Mouse (Mus musculus): ENCODE results near the gene Arl6ip5. TPM values are rescaled to one million over a fixed set of nuclear protein-coding genes. Genes with fewer than 3 reads are reported as not detected.

Arl6ip5 gene
- polyA plus RNA-seq (2015; fragmentation: Nextera tagmentation; extraction: Ambion mirVana): 120 and 122 TPM in 2 replicates

DNA sequence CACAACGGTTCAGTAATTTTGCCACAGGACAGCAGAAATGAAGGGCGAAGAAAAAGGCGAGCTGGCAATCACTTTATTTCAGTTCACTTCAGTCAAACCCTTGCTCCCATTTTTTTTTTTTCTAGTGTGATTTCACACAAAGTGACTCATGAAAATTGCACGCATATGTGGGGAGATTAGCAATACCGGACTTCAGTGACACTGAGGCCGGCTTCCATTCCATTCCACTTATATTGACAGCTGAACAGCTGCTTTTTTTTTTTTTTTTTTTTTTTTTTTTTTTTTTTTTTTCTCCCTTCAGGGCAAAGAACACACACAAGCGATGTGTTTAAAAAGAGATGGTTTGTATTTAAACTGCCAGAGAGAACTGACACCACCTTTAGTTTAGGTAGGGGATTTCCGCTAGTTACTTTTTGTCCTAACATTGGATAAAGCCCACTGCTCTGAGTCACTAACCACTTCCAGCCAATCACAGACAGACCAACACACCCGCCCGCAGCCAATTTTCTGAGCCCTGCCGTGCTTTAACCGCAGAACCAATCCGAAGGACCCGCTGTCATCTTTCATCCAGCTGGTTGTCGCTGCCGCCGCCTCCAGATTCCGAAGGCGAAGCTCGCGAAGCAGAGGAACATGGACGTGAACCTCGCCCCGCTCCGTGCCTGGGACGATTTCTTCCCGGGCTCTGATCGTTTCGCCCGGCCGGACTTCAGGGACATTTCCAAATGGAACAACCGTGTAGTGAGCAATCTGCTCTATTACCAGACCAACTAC lies at the start of gene Arl6ip5:
TSS of gene Arl6ip5 (plus strand) at position 499 of the 771 bp plus-strand sequence.
- Histone ChIP-seq H3K36me3 (peaks cover 10% of the 10 kb centered on the region), H3K9ac (peak within 1 kb of the TSS; percentile 89), H3K4me2 (peak within 1 kb of the TSS; percentile 73), H3K4me3 (peak within 1 kb of the TSS; percentile 75), H3K4me1 (replicated peaks) (peaks cover 31% of the 10 kb centered on the region), H3K27ac (peak within 1 kb of the TSS; percentile 82), H3K27me3 (no peaks in the 10 kb centered on the region), H3K9me3 (no peaks in the 10 kb centered on the region)
- WGBS: 11% methylated on average over 32 of the region's 32 CpGs
- ATAC-seq (ENCODE audit: low FRiP score): peak; percentile 75

DNA sequence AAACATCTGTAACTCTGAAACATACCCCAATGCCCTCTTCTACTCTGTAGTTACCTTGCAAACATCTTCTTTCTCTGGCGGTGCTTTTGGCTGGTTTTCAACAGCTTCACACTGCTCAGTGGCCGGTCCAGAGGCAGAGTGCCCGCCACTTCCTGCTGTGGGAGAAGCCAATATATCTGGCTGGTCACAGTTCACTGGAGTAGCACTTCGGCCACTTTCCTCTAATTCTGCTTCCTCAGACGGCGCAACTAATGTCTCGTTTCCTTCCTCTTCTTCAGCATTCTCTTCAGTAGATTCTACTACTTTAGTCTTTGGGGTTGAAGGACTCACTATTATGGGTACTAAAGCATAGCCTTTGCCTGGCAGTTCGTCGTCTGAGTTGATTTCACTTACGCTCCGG lies 34.8 kb upstream of the Arl6ip5 start:
- H3K36me3 ChIP-seq: peaks cover 33% of the 10 kb centered on the region
- 80% methylated on average over 11 of the region's 11 CpGs for WGBS
- no peaks in the 10 kb centered on the region for H3K27me3 ChIP-seq
- no peak overlapping the region for H3K9ac ChIP-seq
- no peaks in the 10 kb centered on the region for H3K9me3 ChIP-seq
- ATAC-seq (ENCODE audit: low FRiP score): no peak
- H3K27ac ChIP-seq: no peak overlapping the region
- peaks cover 24% of the 10 kb centered on the region for H3K4me1 ChIP-seq (replicated peaks)
- no peak overlapping the region for H3K4me3 ChIP-seq
- no peak overlapping the region for H3K4me2 ChIP-seq

DNA sequence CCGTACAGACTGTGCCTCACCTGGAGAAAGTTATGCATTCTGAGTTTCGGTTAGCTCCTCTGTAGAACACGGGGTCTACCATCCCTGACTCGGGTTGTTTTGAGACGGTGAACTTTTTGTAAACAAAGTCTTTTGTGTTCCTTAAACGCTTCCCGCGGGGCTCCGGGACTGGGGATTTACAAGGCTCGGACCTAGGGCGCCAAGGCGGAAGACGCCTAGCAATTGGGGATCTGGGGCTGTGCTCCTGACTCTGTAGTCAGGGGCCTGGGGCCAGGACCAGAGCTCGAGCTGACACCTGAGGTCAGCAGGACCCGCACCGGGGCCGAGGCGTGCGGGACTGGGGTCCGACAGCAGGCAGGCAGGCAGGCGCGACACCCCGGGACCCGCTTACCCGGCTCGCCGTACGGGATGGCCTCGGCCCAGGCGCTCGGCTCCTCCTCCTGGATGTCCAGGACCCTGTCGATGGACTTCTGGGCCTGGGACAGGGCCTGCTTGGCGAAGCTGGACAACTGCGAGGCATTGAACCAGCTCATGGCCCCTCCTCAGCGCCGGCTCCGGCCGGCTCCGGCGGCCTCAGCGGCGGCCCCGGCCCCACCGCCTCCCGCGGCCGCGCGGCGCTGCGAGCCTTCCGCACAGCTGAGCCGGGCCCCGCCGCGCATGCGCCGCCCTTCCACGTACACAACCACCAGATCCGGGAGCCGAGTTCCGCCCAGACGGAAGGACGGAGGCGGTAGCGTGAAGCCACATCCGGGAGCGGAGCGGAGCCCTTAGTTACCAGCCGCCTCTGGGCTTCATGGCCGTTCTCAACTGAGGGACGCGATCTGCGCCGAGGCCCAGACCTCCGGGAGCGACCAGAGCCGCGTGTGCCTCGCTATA lies 31.8 kb upstream of the Arl6ip5 start, which contains the start of gene Tmf1:
TSS of gene Tmf1 (minus strand) at position 632 of the 876 bp plus-strand sequence.
- H3K4me3 ChIP-seq: peak within 1 kb of the TSS; percentile 93
- H3K9me3 ChIP-seq: no peaks in the 10 kb centered on the region
- peaks cover 22% of the 10 kb centered on the region for H3K36me3 ChIP-seq
- under 1% methylated on average over 72 of the region's 80 CpGs for whole genome bisulfite sequencing
- peak within 1 kb of the TSS; percentile 94 for H3K9ac ChIP-seq
- peaks cover 24% of the 10 kb centered on the region for H3K4me1 ChIP-seq (replicated peaks)
- no peaks in the 10 kb centered on the region for H3K27me3 ChIP-seq
- peak within 1 kb of the TSS; percentile 91 for H3K27ac ChIP-seq
- peak; percentile 98 for ATAC-seq (ENCODE audit: low FRiP score)
- peak within 1 kb of the TSS; percentile 60 for H3K4me2 ChIP-seq

DNA sequence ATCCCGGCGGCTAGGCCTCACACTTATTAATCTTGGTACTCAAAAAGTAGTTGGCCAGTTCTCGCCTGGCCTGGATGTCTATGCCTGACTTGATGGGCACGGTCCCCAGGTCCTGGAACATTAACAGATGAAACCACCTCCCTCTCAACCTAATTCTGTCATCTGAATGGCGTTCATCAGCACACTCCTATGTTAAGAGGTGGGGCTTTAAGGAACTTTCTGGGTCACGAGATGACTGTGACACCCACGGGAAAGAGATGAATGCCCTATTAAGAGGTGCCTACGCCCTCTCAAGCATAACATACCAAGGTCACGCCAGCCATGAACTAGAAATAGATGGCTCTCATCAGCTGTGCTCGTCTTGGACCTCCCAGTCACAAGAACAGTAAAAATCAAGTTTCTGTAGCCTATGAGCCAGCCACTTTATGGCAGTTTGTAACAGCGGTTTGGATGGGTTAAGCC lies 31.1 kb upstream of the Arl6ip5 start:
- H3K4me1 ChIP-seq (replicated peaks): peaks cover 24% of the 10 kb centered on the region
- H3K9me3 ChIP-seq: no peaks in the 10 kb centered on the region
- ATAC-seq (ENCODE audit: low FRiP score): peak; percentile 72
- H3K27me3 ChIP-seq: no peaks in the 10 kb centered on the region
- WGBS: 9% methylated on average over 11 of the region's 11 CpGs
- peak overlapping the region; percentile 91 for H3K27ac ChIP-seq
- peak overlapping the region; percentile 93 for H3K4me3 ChIP-seq
- peak overlapping the region; percentile 94 for H3K9ac ChIP-seq
- H3K4me2 ChIP-seq: peak overlapping the region; percentile 60
- peaks cover 25% of the 10 kb centered on the region for H3K36me3 ChIP-seq

DNA sequence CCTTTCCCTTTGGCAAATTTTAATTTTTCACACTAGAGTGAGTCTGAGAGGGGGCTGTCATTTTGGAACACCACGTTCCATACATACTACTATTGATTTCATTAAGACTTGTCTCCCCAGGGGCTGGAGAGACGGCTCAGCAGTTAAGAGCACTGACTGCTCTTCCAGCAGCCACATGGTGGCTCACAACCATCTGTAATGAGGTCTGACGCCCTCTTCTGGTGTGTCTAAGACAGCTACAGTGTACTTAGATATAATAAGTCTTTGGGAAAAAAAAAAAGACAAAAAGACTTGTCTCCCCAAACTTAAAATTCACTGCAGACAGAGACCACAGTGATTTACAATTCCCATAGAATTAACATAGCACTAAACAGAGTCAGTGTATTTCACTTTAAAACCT lies 10.1 kb upstream of the Arl6ip5 start:
- Histone ChIP-seq H3K27me3 (no peaks in the 10 kb centered on the region), H3K27ac (no peak overlapping the region), H3K4me1 (replicated peaks) (peaks cover 16% of the 10 kb centered on the region), H3K4me3 (no peak overlapping the region), H3K9ac (no peak overlapping the region), H3K9me3 (no peaks in the 10 kb centered on the region), H3K4me2 (no peak overlapping the region), H3K36me3 (peaks cover 29% of the 10 kb centered on the region)
- ATAC-seq (ENCODE audit: low FRiP score): no peak
- 53% methylated on average over 3 of the region's 3 CpGs for WGBS

DNA sequence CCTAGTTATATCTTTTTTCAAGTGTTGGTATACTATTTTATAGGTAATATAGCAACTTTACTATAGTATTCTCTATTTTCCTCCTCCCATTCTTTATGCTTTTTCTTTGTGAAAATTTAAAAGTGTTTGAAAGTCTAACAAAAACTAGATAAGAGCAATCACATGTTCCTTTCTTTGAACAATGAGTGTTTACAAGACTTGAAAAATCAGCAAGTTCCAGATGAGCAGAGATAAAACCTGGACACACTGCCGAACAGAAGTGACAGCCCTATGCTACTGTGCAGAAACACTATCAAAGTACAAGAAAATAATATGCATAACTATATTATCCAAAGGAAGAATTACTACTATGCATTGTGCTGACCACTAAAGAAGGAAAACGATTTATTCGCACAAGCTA lies 8.0 kb upstream of the Arl6ip5 start:
- peaks cover 9% of the 10 kb centered on the region for H3K36me3 ChIP-seq
- no peaks in the 10 kb centered on the region for H3K9me3 ChIP-seq
- peaks cover 16% of the 10 kb centered on the region for H3K4me1 ChIP-seq (replicated peaks)
- no peak overlapping the region for H3K4me3 ChIP-seq
- no peak for ATAC-seq (ENCODE audit: low FRiP score)
- H3K4me2 ChIP-seq: no peak overlapping the region
- WGBS: 87% methylated on average over 3 of the region's 3 CpGs
- H3K9ac ChIP-seq: no peak overlapping the region
- no peak overlapping the region for H3K27ac ChIP-seq
- H3K27me3 ChIP-seq: no peaks in the 10 kb centered on the region

DNA sequence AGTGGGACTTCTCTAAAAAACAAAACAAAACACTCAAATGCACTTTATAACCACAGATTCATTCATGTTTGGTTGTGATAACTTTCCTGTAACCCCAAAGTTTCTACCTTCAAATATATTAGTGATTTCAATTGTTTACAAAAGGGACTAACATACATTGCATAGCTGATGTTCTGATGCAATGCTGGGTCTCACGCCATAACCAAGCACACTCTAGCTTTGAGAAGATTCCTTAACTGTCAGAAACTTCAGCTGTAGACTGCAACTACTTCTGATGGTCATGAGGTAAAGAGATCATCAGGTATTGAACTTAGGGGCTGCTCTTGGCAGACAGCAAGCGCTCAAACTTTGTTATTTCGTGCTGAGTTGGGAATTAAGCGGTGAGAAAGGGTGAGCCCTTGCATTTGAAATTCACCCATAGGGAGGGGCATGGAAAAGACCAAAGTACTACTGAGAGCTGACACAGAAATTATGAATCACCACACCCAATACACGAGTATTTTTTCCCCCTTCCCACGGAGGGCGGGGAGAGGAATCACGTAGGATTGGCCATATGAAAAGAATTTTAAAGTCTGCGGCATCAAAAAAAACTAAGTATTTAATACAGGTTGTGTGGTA lies 6.1 kb upstream of the Arl6ip5 start:
- peak overlapping the region; percentile 60 for H3K4me2 ChIP-seq
- no peaks in the 10 kb centered on the region for H3K27me3 ChIP-seq
- H3K27ac ChIP-seq: no peak overlapping the region
- no peaks in the 10 kb centered on the region for H3K36me3 ChIP-seq
- WGBS: 17% methylated on average over 9 of the region's 9 CpGs
- no peaks in the 10 kb centered on the region for H3K9me3 ChIP-seq
- peak overlapping the region; percentile 92 for H3K4me3 ChIP-seq
- peak overlapping the region; percentile 98 for H3K9ac ChIP-seq
- no peak for ATAC-seq (ENCODE audit: low FRiP score)
- peaks cover 16% of the 10 kb centered on the region for H3K4me1 ChIP-seq (replicated peaks)

DNA sequence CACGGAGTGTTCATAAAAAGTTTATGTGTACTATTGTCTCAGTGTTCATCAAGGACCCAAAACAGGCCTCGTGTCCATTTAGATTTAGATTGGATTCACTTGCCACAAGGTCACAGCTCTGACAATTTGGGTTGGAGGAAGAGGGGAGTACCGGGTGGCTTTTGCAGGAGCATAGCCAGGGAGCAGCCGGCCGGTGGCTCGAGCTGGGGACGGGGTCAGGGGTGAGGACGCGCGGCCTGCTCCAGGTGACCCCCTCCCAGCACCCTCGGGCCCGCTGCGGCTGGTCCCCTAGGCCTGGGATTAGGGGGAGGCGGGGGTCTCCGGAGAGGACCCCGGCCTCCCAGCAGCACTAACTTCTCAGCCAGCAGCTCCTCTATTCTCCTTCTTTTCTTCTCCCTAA lies 5.5 kb upstream of the Arl6ip5 start:
- peak overlapping the region; percentile 90 for H3K27ac ChIP-seq
- peaks cover 17% of the 10 kb centered on the region for H3K4me1 ChIP-seq (replicated peaks)
- WGBS: under 1% methylated on average over 16 of the region's 16 CpGs
- H3K9ac ChIP-seq: peak overlapping the region; percentile 98
- no peaks in the 10 kb centered on the region for H3K36me3 ChIP-seq
- ATAC-seq (ENCODE audit: low FRiP score): peak; percentile 67
- peak overlapping the region; percentile 92 for H3K4me3 ChIP-seq
- no peaks in the 10 kb centered on the region for H3K27me3 ChIP-seq
- H3K4me2 ChIP-seq: peak overlapping the region; percentile 60
- no peaks in the 10 kb centered on the region for H3K9me3 ChIP-seq

DNA sequence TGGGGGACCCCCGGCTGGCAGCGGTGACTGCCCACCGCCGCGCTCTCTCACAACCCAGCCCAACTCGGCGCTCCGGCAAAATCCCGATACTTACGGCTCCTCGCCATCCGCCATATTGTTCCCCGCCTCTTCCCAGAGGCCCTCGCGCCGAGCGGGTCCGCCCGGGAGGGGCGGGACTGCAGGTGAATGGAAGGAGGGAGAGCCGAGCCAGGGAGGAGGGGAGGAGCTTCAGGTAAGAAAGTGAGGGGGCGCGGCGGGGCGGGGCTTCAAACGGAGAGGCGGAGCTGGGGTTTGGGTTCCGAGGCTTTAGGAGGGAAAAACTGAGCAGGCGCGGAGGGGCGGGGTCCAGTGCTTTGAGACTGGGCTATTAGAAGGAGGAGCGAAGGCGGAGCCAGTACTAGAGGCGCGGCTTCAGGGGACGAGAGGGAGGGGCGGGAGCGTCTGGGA lies 5.0 kb upstream of the Arl6ip5 start, which contains the start of gene Uba3:
TSS of gene Uba3 (minus strand) at position 209 of the 447 bp plus-strand sequence.
- Histone ChIP-seq H3K9me3 (no peaks in the 10 kb centered on the region), H3K9ac (peak within 1 kb of the TSS; percentile 98), H3K27ac (peak within 1 kb of the TSS; percentile 90), H3K4me2 (peak within 1 kb of the TSS; percentile 60), H3K4me1 (replicated peaks) (peaks cover 19% of the 10 kb centered on the region), H3K27me3 (no peaks in the 10 kb centered on the region), H3K4me3 (peak within 1 kb of the TSS; percentile 92), H3K36me3 (no peaks in the 10 kb centered on the region)
- WGBS: 1% methylated on average over 38 of the region's 38 CpGs
- peak; percentile 98 for ATAC-seq (ENCODE audit: low FRiP score)

DNA sequence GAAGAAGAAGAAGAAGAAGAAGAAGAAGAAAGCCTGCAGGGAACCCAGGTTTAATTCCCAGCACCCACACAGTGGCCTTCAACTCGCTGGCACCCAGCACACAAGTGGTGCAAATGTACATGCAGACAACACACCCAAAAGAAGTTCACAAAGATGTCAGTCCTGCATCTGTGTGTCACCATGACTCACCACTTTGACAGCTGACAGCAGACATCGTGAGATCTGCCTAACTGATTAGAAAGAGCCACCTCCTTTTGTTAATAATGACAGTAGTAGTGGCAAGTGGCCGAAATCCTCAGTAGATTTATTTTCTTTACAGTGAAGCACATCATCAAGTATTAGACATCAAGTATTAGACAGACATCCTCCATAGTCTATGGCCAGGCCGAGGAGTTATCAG lies 3.4 kb upstream of the Arl6ip5 start:
- Histone ChIP-seq H3K9ac (no peak overlapping the region), H3K36me3 (no peaks in the 10 kb centered on the region), H3K27ac (no peak overlapping the region), H3K4me2 (no peak overlapping the region), H3K9me3 (no peaks in the 10 kb centered on the region), H3K27me3 (no peaks in the 10 kb centered on the region), H3K4me3 (no peak overlapping the region), H3K4me1 (replicated peaks) (peaks cover 28% of the 10 kb centered on the region)
- WGBS: 79% methylated on average over 4 of the region's 4 CpGs
- ATAC-seq (ENCODE audit: low FRiP score): no peak

DNA sequence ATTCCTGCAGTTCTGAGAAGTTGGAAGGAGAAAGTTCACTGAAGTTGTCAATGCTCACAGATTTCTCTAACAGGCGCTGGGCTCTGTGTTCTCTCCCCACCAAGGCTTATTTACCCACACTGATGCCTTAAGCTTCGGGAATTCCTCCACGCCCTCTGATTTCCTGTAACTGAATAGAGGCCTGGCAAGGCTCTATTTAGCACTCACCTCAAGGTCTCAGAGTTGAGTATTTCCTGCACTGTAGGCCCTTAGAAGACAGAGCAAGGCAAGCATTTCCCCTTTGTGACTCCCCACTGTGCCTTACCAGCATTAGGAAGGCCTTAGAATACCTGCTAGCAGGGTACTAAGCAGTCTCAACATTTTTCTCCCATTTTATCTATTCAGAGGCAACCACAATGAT lies 2.1 kb upstream of the Arl6ip5 start:
- H3K9me3 ChIP-seq: no peaks in the 10 kb centered on the region
- H3K4me1 ChIP-seq (replicated peaks): peaks cover 33% of the 10 kb centered on the region
- no peak overlapping the region for H3K9ac ChIP-seq
- H3K4me2 ChIP-seq: no peak overlapping the region
- H3K27me3 ChIP-seq: no peaks in the 10 kb centered on the region
- no peak overlapping the region for H3K4me3 ChIP-seq
- H3K36me3 ChIP-seq: no peaks in the 10 kb centered on the region
- WGBS: 42% methylated on average over 3 of the region's 3 CpGs
- no peak for ATAC-seq (ENCODE audit: low FRiP score)
- H3K27ac ChIP-seq: no peak overlapping the region

DNA sequence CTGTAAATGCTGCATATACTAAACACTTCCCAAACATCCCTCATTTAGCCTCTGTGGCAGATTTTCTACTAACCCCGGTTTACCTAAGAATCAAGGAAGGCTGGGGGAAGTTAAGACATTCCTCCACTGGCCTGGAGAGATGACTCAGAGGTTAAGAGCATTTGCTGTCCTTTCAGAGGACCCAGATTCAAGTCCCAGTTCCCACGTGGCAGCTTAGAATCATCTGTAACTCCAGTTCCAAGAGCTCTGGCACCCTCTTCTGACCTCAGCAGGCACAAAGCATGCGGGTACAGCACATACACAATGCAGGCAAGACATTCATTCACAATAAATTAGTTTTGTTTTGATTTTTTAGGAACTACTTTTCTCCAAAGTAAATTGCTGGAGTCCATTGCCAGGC lies 1.3 kb upstream of the Arl6ip5 start:
- no peak overlapping the region for H3K4me2 ChIP-seq
- ATAC-seq (ENCODE audit: low FRiP score): no peak
- no peak overlapping the region for H3K9ac ChIP-seq
- H3K36me3 ChIP-seq: no peaks in the 10 kb centered on the region
- H3K27me3 ChIP-seq: no peaks in the 10 kb centered on the region
- H3K4me3 ChIP-seq: no peak overlapping the region
- WGBS: 44% methylated on average over 3 of the region's 3 CpGs
- no peaks in the 10 kb centered on the region for H3K9me3 ChIP-seq
- H3K27ac ChIP-seq: no peak overlapping the region
- peaks cover 36% of the 10 kb centered on the region for H3K4me1 ChIP-seq (replicated peaks)

Data from hindbrain, embryonic 13.5 days (tissue).